Mouse (Mus musculus) embryonic facial prominence, embryonic 11.5 days (tissue): ENCODE measurements at regions not wholly inside any gene's neighbourhood (a gene's known extent, or its start where the extent isn't known, plus 50 kb on each side); places are given as distances from the start of the nearest gene placed in this dataset.

ENCODE experiments used
- ATAC-seq: fragments of 200-750 bp; cut with Nextera tagmentation; replicated peaks from 2 replicates; pipeline ENCODE4 v1.8.0; 2017; ENCODE audit warnings: low read depth; ENCODE audit not compliant: insufficient number of reproducible peaks, low FRiP score, low TSS enrichment
- DNase-seq: peaks from one replicate; pipeline ENCODE4 v3.0.0-alpha.2; 2015; ENCODE audit warnings: low spot score
- H3K27ac ChIP-seq: fragments of 300-500 bp; sonication (generic); replicated peaks from 2 replicates; pipeline ENCODE4 v1.5.1; 2014; ENCODE audit warnings: mild to moderate bottlenecking, low read depth, low read length, control low read depth
- H3K27me3 ChIP-seq: fragments of 300-500 bp; sonication (generic); 2 replicates; pipeline ENCODE4 v1.6.1; 2014; ENCODE audit warnings: mild to moderate bottlenecking, low read length, moderate library complexity, mixed read lengths; ENCODE audit not compliant: control insufficient read depth, insufficient read depth
- H3K36me3 ChIP-seq: fragments of 300-500 bp; sonication (generic); replicated peaks from 2 replicates; pipeline ENCODE4 v1.6.1; 2014; ENCODE audit warnings: low read depth, mild to moderate bottlenecking, low read length, moderate library complexity, mixed read lengths; ENCODE audit not compliant: control insufficient read depth, insufficient read depth
- H3K4me1 ChIP-seq: fragments of 300-500 bp; sonication (generic); 2 replicates; pipeline ENCODE4 v1.6.1; 2014; ENCODE audit warnings: low read length, mixed read lengths; ENCODE audit not compliant: control insufficient read depth, insufficient read depth
- H3K4me2 ChIP-seq: fragments of 300-500 bp; sonication (generic); 2 replicates; pipeline ENCODE4 v1.6.1; 2014; ENCODE audit warnings: low read depth, mild to moderate bottlenecking, control low read depth, low read length, moderate library complexity
- H3K4me3 ChIP-seq: fragments of 300-500 bp; sonication (generic); 2 replicates; pipeline ENCODE4 v1.5.1; 2014; ENCODE audit warnings: low read depth, low read length, control low read depth
- H3K9ac ChIP-seq: fragments of 300-500 bp; sonication (generic); replicated peaks from 2 replicates; pipeline ENCODE4 v1.6.1; 2014; ENCODE audit warnings: mild to moderate bottlenecking, control low read depth, low read length
- H3K9me3 ChIP-seq: fragments of 300-500 bp; sonication (generic); replicated peaks from 2 replicates; pipeline ENCODE4 v1.6.1; 2016; ENCODE audit warnings: mild to moderate bottlenecking, low read length, inconsistent platforms, mixed read lengths; ENCODE audit not compliant: control insufficient read depth
- WGBS: fragments of 180-500 bp; shearing (Covaris S2); extraction: QIAGEN DNeasy Blood & Tissue Kit; methylation state at CpG from one replicate; pipeline ENCODE4 v1.1.7; 2014; 5-methylcytosine and 5-hydroxymethylcytosine counted together

GRCm38 (mm10) chr9:41592101-41592500 lies 430.6 kb upstream of the Ubash3b start:
- H3K4me1 ChIP-seq, result no peaks in the 10 kb centered on the region
- H3K4me2 ChIP-seq, result no peak overlapping the region
- no peak for ATAC-seq
- H3K9me3 ChIP-seq, result no peaks in the 10 kb centered on the region
- H3K36me3 ChIP-seq, result peaks cover 18% of the 10 kb centered on the region
- WGBS, result 91% methylated on average over 1 of the region's 1 CpGs
- H3K4me3 ChIP-seq, result no peak overlapping the region
- H3K27me3 ChIP-seq, result no peaks in the 10 kb centered on the region
- no peak overlapping the region for H3K27ac ChIP-seq
- no peak for DNase-seq
- no peak overlapping the region for H3K9ac ChIP-seq

GRCm38 (mm10) chr9:41590164-41590563 lies 428.7 kb upstream of the Ubash3b start:
- 83% methylated on average over 4 of the region's 4 CpGs for WGBS
- Histone ChIP-seq H3K4me3 (no peak overlapping the region), H3K9me3 (no peaks in the 10 kb centered on the region), H3K4me2 (no peak overlapping the region), H3K27me3 (no peaks in the 10 kb centered on the region), H3K27ac (0 out of 2 replicates have a peak overlapping the region, but pooled peaks have one; percentile 13), H3K4me1 (no peaks in the 10 kb centered on the region), H3K36me3 (peaks cover 18% of the 10 kb centered on the region), H3K9ac (no peak overlapping the region)
- DNase-seq (no peak), ATAC-seq (no peak)

DNA sequence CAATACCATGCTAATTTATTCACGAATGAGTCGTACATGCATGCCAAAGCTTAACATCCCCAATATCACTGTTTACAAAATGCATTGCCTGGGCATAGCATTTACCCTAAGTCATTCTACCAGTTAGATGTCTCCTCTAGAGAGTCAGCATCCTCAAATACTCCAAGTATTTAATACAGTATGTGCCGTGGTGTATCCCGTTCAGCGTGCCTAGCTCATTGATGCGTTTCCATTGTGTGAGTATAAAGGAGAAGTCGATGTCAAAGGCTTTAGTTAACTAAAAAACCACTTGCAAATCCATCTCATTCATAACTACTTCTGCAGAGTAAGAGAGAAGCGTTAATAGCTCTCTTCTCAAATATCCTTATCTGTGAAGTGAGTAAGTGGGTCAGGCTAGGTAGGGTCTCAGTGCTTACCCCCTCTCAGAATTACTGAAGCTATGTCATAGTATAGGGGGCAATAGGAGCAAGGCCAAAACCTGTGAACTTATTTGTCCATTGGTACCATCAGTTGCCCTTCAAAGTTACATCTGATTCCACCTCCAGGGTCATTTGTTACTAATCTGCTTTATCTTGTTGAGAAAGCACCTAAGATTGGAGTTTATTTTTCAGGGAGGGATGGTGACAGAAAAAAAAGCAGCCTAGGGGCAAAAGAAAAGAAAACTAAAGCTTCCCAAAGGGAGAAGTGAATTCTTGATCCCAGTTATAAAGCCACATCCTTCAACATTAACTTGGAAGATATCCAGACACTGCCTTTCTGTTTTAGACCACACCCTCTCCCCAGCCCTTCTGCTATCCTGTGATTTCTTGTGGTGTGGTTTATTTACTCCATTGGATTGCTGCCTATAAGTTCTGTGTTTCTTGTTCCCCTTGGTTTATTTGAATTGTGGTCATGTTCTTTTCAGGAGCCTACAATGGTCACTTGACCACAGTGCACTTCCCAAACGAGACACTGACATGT lies 427.2 kb upstream of the Ubash3b start:
- H3K27ac ChIP-seq, result no peak overlapping the region
- no peak overlapping the region for H3K4me2 ChIP-seq
- H3K36me3 ChIP-seq, result peaks cover 18% of the 10 kb centered on the region
- no peaks in the 10 kb centered on the region for H3K4me1 ChIP-seq
- no peak overlapping the region for H3K4me3 ChIP-seq
- DNase-seq (no peak), ATAC-seq (no peak)
- no peak overlapping the region for H3K9ac ChIP-seq
- H3K27me3 ChIP-seq, result no peaks in the 10 kb centered on the region
- WGBS, result 78% methylated on average over 9 of the region's 9 CpGs
- no peaks in the 10 kb centered on the region for H3K9me3 ChIP-seq

GRCm38 (mm10) chr9:41587762-41588161 lies 426.3 kb upstream of the Ubash3b start:
- Histone ChIP-seq H3K9ac (peak overlapping the region; percentile 50; the same call in 1 of the 2 replicates), H3K4me2 (no peak overlapping the region)

GRCm38 (mm10) chr9:41586966-41587570 lies 425.6 kb upstream of the Ubash3b start:
- H3K27me3 ChIP-seq, result no peaks in the 10 kb centered on the region
- peak overlapping the region; percentile 27 for H3K9ac ChIP-seq
- no peaks in the 10 kb centered on the region for H3K9me3 ChIP-seq
- peak overlapping the region; percentile 19 for H3K4me3 ChIP-seq
- DNase-seq (no peak), ATAC-seq (no peak)
- H3K4me1 ChIP-seq, result no peaks in the 10 kb centered on the region
- peaks cover 18% of the 10 kb centered on the region for H3K36me3 ChIP-seq
- 83% methylated on average over 4 of the region's 4 CpGs for WGBS
- H3K27ac ChIP-seq, result peak overlapping the region; percentile 75
- H3K4me2 ChIP-seq, result peak overlapping the region; percentile 41

More at GRCm38 (mm10) chr9:41587762-41588161, 426.3 kb upstream of the Ubash3b start:
- no peak for ATAC-seq
- no peaks in the 10 kb centered on the region for H3K4me1 ChIP-seq
- H3K4me3 ChIP-seq, result no peak overlapping the region
- H3K27ac ChIP-seq, result no peak overlapping the region; the same call in 1 of the 2 replicates
- H3K9me3 ChIP-seq, result no peaks in the 10 kb centered on the region
- no peaks in the 10 kb centered on the region for H3K27me3 ChIP-seq
- 56% methylated on average over 4 of the region's 4 CpGs for WGBS
- DNase-seq, result no peak
- peaks cover 18% of the 10 kb centered on the region for H3K36me3 ChIP-seq

DNA sequence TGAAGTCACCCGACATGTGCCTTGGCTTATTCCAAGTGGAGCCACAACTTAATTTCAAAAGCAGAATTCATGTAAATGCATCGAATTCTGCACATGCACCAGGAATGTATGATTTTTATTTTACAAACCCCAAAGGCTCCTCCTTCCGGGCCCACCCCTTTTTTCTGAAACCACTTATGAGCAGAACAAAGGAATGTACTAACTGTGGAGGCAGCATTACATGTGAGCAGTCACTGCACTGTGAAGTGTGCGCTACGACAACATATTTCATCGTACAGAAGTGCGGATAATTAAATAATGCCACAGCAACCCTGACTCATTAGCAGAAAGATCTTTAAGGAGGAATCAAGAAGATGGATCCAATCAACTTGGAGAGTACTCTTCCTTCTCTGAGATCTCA lies 424.8 kb upstream of the Ubash3b start:
- peak overlapping the region; percentile 19 for H3K4me3 ChIP-seq
- H3K9me3 ChIP-seq, result no peaks in the 10 kb centered on the region
- H3K27me3 ChIP-seq, result no peaks in the 10 kb centered on the region
- H3K9ac ChIP-seq, result peak overlapping the region; percentile 27
- no peaks in the 10 kb centered on the region for H3K4me1 ChIP-seq
- ATAC-seq (no peak), DNase-seq (no peak)
- H3K36me3 ChIP-seq, result peaks cover 18% of the 10 kb centered on the region
- peak overlapping the region; percentile 41 for H3K4me2 ChIP-seq
- H3K27ac ChIP-seq, result peak overlapping the region; percentile 75
- 65% methylated on average over 7 of the region's 7 CpGs for WGBS

- peak overlapping the region; percentile 41 for H3K4me2 ChIP-seq
- WGBS, result 44% methylated on average over 5 of the region's 5 CpGs
- H3K9ac ChIP-seq, result peak overlapping the region; percentile 63
- H3K4me3 ChIP-seq, result peak overlapping the region; percentile 19; the same call in 1 of the 2 replicates
- ATAC-seq, result no peak
- no peaks in the 10 kb centered on the region for H3K27me3 ChIP-seq
- no peaks in the 10 kb centered on the region for H3K9me3 ChIP-seq
- DNase-seq, result no peak
- no peaks in the 10 kb centered on the region for H3K4me1 ChIP-seq
- peak overlapping the region; percentile 75 for H3K27ac ChIP-seq
- H3K36me3 ChIP-seq, result peaks cover 14% of the 10 kb centered on the region
Measured at GRCm38 (mm10) chr9:41585771-41586170, 424.3 kb upstream of the Ubash3b start.

DNA sequence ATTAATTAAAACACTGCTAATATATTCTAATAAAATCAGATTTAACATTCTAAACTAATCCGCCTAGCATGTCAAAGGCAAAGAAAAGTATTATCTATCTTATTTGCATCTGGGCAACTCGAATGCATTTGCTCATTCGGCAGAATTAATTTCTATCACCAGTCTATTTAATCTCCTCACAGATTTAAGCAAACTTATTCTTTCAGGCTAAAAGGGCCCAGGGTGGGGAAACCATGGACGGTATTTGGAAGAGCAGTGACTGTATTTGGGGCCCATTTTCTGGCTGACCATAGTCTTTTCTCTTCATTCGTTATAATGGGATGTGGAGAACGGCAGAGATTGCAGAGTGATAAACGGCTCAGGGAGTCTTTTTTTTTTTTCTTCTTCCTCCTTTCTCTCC lies 423.5 kb upstream of the Ubash3b start:
- Histone ChIP-seq H3K4me2 (peak overlapping the region; percentile 55), H3K9me3 (no peaks in the 10 kb centered on the region), H3K36me3 (peaks cover 8% of the 10 kb centered on the region), H3K27ac (peak overlapping the region; percentile 88), H3K9ac (peak overlapping the region; percentile 80), H3K4me1 (no peaks in the 10 kb centered on the region), H3K4me3 (peak overlapping the region; percentile 38), H3K27me3 (no peaks in the 10 kb centered on the region)
- ATAC-seq (no peak), DNase-seq (no peak)
- WGBS, result 36% methylated on average over 7 of the region's 7 CpGs
